Mouse (Mus musculus) T-helper 17 cell (primary cell): ENCODE measurements around the gene Lrrc8d.

Source experiments
- in situ Hi-C, 2 experiments: fragments of 300-600 bp; cut with MboI, MseI; formaldehyde crosslinking; loops; 1 replicate in 1 of 2; 2 replicates in 1 of 2; pipeline ENCODE4 v1.15.1; 2025; ENCODE audit warnings: high pct_unique_total_duplicates in 2 of 2

Lrrc8d gene

DNA sequence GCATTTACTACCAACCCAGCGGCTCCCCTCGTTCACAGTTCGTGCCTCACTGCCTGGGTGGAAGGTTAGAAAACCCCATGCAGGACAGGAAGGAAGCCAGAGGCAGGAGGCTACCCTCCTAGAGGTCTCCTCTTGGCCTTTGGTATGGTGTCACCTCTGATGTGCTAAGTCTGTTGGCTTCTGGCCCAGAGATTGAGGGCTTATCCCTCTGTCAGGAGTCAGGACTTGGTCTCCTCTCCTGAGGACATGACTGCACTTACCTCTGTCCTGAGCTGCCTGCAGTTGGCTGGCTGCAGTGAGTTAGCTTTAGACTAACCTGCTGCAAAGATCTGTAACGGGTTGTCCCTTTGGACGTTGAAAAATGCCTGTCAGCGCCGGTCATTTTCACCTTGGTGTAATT is 107.7 kb downstream of the Lrrc8d start:
- in situ Hi-C loops: loop anchor here in 1 of 2 experiments (10.0 kb wide), 1 partner anchor 847 kb away; no protein-coding TSS in a partner anchor

DNA sequence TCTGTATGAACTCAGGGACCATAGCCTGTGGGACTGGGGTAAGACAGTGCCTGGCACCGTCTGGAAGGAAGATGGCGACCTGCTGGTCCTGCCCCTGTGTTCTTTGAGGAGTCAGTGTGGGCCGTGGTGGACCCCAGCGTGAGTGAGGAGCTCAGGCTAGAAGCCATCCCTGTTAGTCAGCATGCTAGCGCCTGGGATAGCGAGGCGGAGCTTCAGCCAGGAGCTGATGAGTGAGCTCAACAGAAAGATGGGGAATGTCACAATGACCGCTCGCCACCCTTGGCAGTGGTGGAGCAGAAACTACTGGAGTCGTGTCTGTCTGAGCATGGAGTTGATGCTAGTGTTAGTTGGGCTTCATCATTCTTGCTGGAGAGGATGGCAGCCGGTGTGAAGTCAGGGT is 109.3 kb downstream of the Lrrc8d start:
- in situ Hi-C loops: loop anchor here in 1 of 2 experiments (10.0 kb wide), 1 partner anchor 846 kb away; no protein-coding TSS in a partner anchor

DNA sequence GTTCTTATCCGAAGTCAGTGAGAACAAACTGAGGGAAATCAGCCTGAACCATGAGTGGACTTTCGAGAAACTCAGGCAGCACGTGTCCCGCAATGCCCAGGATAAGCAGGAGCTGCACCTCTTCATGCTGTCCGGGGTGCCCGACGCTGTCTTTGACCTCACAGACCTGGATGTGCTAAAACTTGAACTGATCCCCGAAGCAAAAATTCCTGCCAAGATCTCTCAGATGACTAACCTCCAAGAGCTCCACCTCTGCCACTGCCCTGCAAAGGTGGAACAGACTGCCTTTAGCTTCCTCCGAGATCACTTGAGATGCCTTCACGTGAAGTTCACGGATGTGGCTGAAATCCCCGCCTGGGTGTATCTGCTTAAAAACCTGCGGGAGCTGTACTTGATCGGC is 113.3 kb downstream of the Lrrc8d start:
- in situ Hi-C loops: no loop called here

DNA sequence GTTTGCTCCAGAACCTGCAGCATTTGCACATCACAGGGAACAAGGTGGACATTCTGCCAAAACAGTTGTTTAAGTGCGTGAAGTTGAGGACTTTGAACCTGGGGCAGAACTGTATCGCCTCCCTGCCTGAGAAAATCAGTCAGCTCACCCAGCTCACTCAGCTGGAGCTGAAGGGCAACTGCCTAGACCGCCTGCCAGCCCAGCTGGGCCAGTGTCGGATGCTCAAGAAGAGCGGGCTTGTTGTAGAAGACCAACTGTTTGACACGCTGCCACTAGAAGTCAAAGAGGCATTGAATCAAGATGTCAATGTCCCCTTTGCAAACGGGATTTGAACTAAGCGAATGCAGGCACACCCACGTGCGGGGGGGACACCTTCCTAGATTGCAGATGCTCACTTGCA is 114.2 kb downstream of the Lrrc8d start:
- in situ Hi-C loops: no loop called here

DNA sequence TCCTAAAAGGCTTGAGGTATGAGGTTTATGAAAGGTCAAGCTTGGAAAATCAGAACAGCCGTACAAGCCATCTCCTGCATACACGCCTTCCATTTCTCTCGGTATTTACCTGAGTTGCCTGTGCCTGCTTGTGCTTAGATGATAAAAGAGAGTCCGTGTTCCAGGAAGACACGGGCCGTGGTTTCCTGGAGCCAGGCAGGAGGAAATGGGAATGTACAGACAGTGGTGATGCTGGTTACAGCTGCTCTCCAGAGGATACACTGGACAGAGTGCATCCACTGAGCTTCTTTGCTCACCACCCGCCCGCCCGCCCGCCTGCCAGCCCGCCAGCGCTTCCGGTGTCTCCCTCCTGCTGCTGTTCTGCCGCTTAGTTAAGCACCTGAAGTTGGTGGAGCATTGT is 116.3 kb downstream of the Lrrc8d start:
- in situ Hi-C loops: no loop called here

DNA sequence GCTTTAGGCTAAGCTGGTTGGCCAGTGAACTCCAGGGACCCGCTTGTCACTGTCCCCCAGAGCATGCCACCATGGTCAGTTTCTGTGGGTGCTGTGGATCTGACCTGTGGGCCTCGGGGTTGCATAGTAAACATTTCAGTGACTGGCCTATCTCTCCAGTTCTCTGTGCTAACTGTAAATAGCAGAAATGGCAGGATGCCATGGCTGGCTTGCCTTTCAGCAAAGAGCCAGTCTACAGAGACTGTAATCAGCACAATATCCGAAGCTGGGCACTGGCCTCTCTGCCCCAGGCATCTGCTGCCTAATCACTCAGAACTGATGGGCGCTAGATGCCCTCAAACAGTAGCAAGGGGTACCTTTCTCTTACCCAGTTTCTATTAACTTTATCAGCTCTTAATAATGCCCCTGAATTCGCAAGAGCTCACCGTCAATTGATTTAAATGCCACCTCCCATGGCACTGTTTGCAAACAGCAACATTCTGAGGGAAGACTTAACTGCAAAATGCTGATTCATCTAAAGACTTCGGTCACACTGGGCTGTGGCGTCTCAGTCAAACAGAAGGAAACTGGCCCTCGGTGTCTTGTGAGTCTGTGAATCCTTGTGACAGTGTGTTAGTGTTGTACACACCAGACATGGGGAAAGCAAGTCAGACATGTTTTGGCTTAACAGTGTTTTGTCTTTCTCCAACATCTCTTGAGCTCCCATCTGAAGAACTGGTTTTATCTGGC is 117.6 kb downstream of the Lrrc8d start:
- in situ Hi-C loops: no loop called here

DNA sequence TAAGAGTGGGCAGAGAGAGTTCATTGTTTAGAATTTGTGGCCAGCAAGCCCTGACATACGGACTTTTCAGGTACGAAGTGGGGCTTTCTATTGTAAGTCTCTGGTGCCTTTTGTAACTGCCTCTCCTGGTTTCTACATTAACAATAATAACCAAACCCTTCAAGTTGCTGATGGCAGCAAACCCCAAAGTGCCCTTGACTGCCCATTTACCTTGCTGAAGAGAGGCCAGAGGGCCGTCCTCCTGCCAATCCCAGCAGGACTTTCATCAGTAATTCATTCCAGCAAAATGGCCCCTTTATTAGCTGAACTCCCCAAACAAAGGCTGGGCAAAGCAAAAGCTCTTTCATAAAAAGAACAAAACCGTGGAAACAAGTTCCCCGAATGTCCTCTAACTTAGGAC is 118.6 kb downstream of the Lrrc8d start:
- in situ Hi-C loops: no loop called here

DNA sequence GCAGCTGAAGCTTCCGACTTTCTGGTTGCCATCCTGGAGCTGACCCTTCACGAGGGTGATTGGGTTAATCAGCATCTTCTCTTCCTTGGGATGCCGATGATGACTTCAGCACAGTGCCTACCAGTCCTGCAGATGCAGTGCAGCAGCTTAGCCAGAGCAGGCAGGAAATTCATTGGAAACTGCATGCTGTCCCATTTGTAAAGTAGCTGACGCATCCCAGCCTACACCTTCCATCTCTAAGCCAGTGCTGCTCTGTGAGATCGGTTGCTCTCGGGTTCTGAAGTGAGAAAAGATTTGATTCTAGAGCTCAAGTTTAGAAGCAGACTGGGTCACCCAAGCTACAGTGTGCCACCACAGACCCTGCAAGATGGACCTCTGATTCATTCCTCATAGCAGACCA is 121.6 kb downstream of the Lrrc8d start:
- in situ Hi-C loops: no loop called here

DNA sequence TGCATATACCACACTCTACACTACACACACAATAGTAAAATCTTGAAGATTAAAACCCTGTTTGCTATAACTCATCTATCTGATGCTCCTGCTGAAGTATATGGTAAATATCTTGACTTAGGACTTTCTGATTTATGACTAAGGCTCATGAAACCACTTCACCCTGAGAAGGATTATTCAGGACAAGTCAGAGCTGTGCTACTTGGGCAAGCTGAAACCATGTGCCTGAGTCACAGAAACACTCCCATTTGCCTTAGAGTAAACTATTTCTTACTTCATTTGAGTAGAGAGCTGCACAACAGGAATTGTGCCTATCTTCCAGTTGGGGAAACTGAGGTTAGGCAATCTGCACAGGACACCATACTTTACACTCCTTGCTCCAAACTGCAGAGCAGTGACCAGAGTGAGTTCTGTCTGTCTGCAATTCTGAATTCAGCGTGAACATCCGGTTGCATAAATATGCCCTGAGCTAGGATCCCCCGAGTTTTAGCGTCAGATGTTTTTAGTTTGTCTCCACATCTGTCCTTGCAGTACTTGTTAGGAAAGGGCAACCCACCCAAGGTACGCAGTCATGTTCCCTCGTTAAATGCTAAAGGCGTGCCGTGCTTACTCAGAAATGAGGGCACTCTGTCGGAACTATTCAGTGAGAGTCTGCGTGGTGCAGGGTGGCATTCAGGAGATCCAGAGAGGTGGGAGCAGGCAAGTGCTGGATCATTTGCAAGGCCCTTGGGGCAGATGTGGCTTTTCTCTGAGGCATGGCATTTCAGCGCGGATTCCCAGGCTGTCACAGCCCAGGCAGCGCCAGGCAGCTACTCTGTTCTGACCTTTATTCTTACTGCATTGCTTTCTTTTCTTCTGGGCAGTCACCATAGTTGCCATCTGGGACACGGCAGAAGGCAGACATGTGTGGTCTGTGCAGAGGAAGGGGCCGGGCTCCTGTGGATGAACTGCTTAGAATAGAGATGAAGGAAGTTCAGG is 123.0 kb downstream of the Lrrc8d start:
- in situ Hi-C loops: no loop called here

DNA sequence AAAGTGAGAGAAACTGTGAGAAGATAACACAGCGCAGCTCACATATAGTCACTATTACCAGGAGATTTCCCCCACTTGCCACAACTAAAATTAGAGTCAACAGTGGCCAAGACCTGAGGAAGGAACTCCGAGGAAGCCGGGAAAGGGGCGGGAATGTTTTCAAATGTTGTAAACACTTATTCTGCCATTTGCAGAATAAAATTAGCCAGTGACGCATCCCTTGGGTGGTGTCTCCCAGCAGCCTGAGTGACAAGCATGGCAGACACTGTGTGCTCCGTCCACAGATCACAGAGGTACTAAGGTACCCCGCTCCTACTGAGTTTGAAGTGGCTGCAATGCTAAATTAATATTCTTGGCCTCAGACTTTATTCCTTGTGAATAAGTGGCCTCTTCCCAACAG is 124.5 kb downstream of the Lrrc8d start:
- in situ Hi-C loops: no loop called here

DNA sequence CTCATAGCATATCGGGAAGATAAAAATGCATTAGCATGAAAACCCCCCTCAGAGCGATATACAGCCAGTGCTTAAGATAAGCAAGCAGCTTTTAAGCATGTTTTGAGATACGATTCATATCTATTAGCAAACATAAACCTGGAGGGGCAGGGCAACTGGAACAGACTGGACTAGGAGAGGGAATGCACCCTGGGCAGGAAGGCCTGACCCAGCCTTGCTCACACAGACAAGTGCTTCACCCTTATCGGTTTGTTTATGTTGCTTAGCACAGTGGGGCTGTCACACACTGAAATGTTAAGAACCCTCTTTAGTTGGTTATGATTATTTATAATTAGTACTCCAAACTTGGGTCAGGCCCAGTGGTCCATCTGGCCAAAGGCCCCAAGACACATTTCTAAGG is 125.1 kb downstream of the Lrrc8d start:
- in situ Hi-C loops: no loop called here

DNA sequence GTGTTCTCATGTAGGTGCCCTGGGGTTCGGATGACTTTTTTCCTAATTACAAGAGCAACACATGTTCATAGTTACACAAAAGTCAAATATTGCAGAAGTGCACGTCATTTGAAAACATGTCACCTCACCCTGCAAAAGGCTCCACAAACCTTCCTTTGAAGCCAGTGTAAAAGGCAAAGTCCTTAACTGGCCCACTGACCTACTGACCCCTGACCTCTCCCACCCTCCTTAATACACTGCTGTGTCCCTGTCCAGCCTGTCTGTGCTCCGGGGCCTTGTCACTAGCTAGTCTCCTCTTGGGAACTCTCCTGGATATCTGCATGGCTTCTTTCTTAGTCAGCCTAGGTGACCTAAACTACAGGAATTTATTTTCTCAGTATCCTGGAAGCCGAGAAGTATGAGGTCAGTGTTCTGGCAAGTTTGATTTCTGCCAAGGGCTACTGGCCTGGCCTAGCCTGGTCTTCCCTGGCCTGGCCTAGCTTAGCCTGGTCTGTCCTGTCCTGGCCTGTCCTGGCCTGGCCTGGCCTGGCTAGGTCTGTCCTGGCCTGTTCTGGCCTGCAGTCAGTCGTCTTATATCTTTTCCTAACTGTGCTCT is 127.2 kb downstream of the Lrrc8d start:
- in situ Hi-C loops: no loop called here

DNA sequence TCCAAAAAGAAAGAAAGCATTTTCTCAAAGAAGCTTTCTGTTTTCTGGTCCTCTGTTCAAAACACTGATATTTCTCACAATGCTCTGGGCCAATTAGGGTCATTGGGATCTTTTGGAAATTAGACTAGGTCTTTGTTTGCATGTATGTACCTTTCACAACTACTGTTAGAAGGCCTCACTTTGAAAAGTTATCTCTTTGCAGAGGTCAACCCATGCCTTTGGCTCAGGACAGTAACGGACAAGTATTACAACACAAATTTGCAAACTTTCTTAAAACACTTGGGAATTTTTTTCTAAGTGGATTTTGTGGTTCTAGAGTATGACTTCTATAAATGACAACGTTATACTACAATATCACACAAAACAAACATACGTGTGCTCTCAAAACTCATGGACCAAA is 128.3 kb downstream of the Lrrc8d start:
- in situ Hi-C loops: no loop called here

DNA sequence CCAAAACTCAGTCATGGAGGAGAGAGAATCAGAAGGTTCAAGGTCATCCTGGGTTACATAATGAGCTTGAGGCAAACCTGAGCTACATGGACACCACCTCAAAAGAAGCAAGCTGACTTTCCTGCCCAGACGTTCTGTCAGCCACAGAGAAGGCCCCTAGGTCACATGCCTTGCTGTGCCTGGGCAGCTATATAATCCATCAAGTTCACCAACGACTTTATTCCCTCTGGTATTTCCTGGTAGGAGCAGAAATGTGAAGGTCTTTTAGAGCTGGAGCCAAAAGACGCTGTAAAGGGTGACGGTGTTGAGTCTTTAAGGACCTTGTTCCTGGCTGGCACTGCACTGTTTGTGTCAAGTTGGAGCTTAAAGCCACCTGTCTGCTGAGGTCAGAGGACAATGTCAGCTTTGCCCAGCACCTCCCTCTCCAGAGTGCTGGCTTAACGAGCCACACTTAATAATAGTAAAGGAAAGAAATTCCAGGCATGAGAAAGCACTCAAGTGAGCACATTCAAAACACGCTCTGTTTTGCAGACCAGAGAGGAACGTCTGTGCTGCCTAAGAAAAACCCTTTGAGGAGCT is 129.3 kb downstream of the Lrrc8d start:
- in situ Hi-C loops: no loop called here

DNA sequence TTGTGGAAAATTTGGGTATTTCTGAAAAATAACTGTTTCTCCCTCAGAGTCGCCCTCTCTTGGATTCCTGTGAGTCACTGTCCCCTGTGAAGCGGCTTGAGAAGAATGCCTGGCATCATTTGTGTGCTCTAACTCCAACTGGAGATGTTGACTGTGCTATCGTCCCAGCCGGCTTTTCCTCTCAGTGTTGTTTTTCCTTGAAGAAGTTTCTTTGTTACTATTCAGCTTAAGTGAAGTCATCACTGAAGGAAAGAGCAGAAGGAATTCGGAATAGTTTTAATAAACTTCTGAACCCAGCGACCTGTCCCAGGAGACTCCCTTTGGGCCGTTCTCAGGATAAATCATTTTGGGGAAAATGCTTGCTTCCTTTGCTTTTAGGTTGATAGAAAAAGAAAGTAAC is 132.4 kb downstream of the Lrrc8d start:
- in situ Hi-C loops: no loop called here

DNA sequence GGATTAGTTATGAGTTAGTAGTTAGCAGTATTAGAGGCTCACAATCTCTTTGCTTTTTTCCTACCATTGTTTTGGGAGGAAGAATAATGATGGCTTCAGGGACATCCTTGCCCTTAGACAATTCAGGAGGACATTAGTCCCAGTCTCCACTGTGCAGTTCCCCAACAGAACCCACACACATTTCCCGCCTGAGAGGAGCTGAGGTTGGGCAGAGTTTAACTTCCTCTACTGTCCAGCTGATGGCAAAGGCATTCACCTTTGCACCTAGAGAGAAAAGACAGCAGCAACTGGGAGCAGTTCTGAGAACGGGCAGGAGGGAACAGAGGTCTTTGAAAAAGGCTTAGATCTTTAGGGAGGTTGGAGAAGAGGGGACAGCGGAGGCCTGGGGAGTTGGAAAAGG is 134.2 kb downstream of the Lrrc8d start:
- in situ Hi-C loops: no loop called here

DNA sequence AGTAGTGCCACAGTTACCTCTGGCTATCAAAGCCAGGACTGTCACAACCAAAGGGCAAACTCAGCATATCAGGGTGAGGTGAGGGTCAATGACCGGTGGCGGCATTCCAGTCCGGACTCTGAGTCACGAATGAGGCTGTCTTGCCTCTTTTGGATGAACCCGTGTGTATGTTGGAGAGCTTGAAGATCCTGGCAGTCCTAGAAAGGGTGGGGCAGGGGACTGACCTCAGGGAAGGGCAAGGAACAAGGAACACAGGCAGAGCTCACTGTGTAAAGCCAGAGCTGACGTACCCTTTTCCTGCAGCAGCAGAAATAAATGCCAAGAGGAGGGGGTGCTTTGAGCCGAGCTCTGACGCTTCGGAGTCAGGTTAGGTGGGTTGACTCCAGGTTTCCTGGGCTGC is 136.2 kb downstream of the Lrrc8d start:
- in situ Hi-C loops: no loop called here

DNA sequence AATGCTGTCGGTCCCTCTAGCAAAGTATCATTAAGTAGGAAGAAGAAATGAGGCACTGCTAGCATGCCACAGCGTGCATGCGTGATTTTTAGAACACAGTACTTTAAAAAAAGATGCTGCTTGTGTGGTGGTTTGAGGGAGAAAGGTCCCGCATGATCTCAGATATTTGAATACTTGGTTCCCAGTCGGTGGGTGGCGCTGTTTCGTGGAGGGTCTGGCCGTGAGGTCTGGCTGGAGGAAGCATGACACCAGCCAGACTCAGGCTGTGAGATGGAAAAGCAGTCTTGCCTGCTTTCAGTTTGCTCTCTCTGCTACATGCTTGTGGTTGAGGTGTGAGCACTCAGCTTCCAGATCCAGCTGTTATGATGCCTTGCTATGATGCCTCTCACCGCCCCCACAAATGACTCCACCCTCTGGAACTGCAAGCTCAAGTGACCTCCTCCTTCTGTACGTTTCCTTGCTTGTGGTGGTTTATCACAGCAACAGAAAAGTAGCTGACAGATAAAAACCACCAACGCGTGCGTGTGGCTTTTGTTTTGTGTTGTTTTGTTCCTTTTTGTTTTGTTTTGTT is 140.1 kb downstream of the Lrrc8d start:
- in situ Hi-C loops: no loop called here

DNA sequence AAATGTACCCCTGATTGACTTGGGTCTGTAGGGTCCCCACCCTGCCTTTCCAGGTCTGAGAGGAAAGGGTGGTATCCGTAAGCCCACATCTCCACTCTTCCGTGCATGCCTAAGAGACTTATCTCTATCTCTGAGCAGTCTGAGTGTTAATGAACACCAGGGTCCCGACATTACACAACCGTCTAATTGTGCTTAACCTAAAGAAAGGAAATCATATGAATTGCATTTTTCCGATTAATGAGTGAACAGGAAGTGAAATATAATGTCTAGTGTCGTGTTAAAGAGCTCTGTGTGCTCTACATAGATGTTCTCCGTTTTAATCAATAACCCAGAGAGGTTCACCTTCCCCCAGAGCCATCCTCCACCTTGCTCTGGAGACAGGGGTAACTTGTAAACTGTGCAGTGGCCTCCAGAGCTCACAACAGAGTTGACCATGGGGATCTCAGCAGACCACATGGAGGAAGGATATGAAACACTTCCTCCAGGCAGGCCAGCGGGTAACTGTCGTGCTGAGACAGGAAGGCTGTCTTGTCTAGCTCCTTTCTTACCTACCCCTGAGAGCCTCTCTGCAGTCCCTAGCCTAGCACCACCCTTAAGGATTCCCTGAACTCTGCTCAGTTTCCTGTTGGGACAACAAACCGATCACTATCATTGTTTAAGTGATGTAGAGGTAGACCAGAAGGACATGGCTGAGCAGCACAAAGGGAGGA is 144.4 kb downstream of the Lrrc8d start:
- in situ Hi-C loops: no loop called here

DNA sequence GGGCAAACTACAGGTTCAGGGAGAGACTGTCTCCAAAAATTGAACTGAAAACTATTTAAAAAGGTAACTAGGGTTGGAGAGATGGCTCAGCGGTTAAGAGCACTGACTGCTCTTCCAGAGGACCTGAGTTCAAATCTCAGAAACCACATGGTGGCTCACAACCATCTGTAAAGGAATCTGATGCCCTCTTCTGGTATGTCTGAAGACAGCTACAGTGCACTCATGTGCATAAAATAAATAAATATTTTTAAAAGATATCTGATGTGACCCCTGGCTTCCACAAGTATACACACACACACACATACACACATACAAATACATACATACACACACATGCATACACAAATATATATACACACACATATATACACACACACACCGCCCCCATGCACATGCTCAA is 145.3 kb downstream of the Lrrc8d start:
- in situ Hi-C loops: no loop called here

DNA sequence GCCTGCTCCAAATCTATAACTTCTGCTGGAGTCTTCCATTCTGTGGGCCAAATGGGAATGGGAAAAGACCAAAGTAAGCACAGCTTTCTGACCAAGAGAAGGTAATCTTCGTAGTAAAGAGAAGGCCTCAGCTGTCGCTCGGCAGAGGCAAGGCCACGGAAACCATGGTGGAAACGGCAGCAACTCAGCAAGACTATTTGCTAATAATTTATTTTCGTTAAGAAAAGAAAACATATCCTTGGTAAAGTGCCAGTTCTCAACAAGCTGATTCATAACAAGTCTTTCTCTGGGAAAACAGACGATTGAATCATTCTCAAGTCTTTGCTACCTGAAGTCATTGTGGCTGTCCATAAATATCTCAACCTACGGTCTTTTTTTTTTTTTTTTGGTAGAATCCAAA is 148.0 kb downstream of the Lrrc8d start:
- in situ Hi-C loops: no loop called here
